Mouse (Mus musculus) hindbrain, embryonic 15.5 days (tissue): ENCODE data around the gene Scgb2b3. TPM values are rescaled to one million over a fixed set of nuclear protein-coding genes. Genes with fewer than 3 reads are reported as not detected.

Experiments used
- ATAC-seq: fragments of 200-750 bp; cut with Nextera tagmentation; 2 replicates; pipeline ENCODE4 v1.8.0; 2017; ENCODE audit warnings: low read depth, moderate number of reproducible peaks, moderate TSS enrichment; ENCODE audit not compliant: low FRiP score
- H3K27ac ChIP-seq: fragments of 300-500 bp; sonication (generic); replicated peaks from 2 replicates; pipeline ENCODE4 v1.5.1; 2015; ENCODE audit warnings: mild to moderate bottlenecking, inconsistent platforms
- H3K27me3 ChIP-seq: fragments of 300-500 bp; sonication (generic); 2 replicates; pipeline ENCODE4 v1.6.1; 2015; ENCODE audit warnings: control low read depth, inconsistent platforms
- H3K36me3 ChIP-seq: fragments of 300-500 bp; sonication (generic); 2 replicates; pipeline ENCODE4 v1.6.1; 2015; ENCODE audit warnings: control low read depth, inconsistent platforms
- H3K4me1 ChIP-seq: fragments of 300-500 bp; sonication (generic); replicated peaks from 2 replicates; pipeline ENCODE4 v1.6.1; 2015; ENCODE audit warnings: control low read depth, inconsistent platforms
- H3K4me2 ChIP-seq: fragments of 300-500 bp; sonication (generic); 2 replicates; pipeline ENCODE4 v1.6.1; 2015; ENCODE audit warnings: moderate library complexity, mild to moderate bottlenecking, inconsistent platforms
- H3K4me3 ChIP-seq: fragments of 300-500 bp; sonication (generic); 2 replicates; pipeline ENCODE4 v1.5.1; 2015; ENCODE audit warnings: mild to moderate bottlenecking, inconsistent platforms
- H3K9ac ChIP-seq: fragments of 300-500 bp; sonication (generic); 2 replicates; pipeline ENCODE4 v1.6.1; 2015; ENCODE audit warnings: inconsistent platforms
- H3K9me3 ChIP-seq: fragments of 300-500 bp; sonication (generic); 2 replicates; pipeline ENCODE4 v1.6.1; 2016; ENCODE audit warnings: control low read depth, inconsistent platforms
- WGBS: fragments of 180-500 bp; shearing (Covaris S2); methylation state at CpG from one replicate; pipeline ENCODE4 v1.1.7; 2015; 5-methylcytosine and 5-hydroxymethylcytosine counted together
- polyA plus RNA-seq: library from polyadenylated mRNA; unstranded; fragments of >200 nt; fragmentation: Nextera tagmentation; extraction: Ambion mirVana; gene quantifications from 2 replicates; pipeline ENCODE4 v1.2.1, GENCODE M21; 2015

Gene Scgb2b3
- not detected in 2 replicates for polyA plus RNA-seq

- WGBS = 70% methylated on average over 4 of the region's 4 CpGs
- Histone ChIP-seq H3K27me3 (no peaks in the 10 kb centered on the region), H3K4me2 (no peak within 1 kb of the TSS), H3K4me3 (no peak within 1 kb of the TSS), H3K9ac (no peak within 1 kb of the TSS), H3K27ac (no peak within 1 kb of the TSS), H3K36me3 (no peaks in the 10 kb centered on the region), H3K4me1 (no peaks in the 10 kb centered on the region), H3K9me3 (peaks cover 7% of the 10 kb centered on the region; the same call in 1 of the 2 replicates)
- no peak for ATAC-seq
These were observed at the start of gene Scgb2b3 for GRCm38 (mm10) chr7:31362022-31362560. Gene Scgb2b3 (minus strand): TSS chr7:31362072.

GRCm38 (mm10) chr7:31375292-31375691 lies 13.4 kb upstream of the Scgb2b3 start, which contains the start of gene Scgb1b3:
Gene Scgb1b3 (plus strand): TSS chr7:31375592.
- ATAC-seq = no peak
- Histone ChIP-seq H3K36me3 (no peaks in the 10 kb centered on the region), H3K9me3 (peaks cover 13% of the 10 kb centered on the region; the same call in 1 of the 2 replicates), H3K27me3 (no peaks in the 10 kb centered on the region), H3K4me1 (no peaks in the 10 kb centered on the region), H3K27ac (no peak within 1 kb of the TSS), H3K9ac (no peak within 1 kb of the TSS), H3K4me3 (no peak within 1 kb of the TSS), H3K4me2 (no peak within 1 kb of the TSS)
- WGBS = 84% methylated on average over 3 of the region's 3 CpGs

Other genes with a start within 250 kb of the Scgb2b3 start
- 0.51 and 0.56 TPM in 2 replicates for gene Hpn, start 246.8 kb downstream of the Scgb2b3 start, polyA plus RNA-seq
- 16.5 and 18.7 TPM in 2 replicates for gene Scn1b, start 235.1 kb downstream of the Scgb2b3 start, polyA plus RNA-seq
- 212 and 233 TPM in 2 replicates for gene Gramd1a, start 206.2 kb downstream of the Scgb2b3 start, polyA plus RNA-seq
- gene Scgb2b2, start 71.6 kb downstream of the Scgb2b3 start, polyA plus RNA-seq = not detected in 2 replicates
- gene Scgb1b2, start 70.3 kb downstream of the Scgb2b3 start, polyA plus RNA-seq = not detected in 2 replicates
- gene Scgb1b3, start 13.5 kb upstream of the Scgb2b3 start, polyA plus RNA-seq = not detected in 2 replicates